Mouse (Mus musculus): ENCODE measurements around the gene Emilin2.

The Emilin2 gene

GRCm38 (mm10) chr17:71265336-71266051 is 46.3 kb downstream of the Emilin2 start:
- DNase-seq (ENCODE audit: low read depth, low spot score) = no peak

GRCm38 (mm10) chr17:71264739-71265138 is 47.0 kb downstream of the Emilin2 start:
- DNase-seq (ENCODE audit: low read depth, low spot score) = no peak

DNA sequence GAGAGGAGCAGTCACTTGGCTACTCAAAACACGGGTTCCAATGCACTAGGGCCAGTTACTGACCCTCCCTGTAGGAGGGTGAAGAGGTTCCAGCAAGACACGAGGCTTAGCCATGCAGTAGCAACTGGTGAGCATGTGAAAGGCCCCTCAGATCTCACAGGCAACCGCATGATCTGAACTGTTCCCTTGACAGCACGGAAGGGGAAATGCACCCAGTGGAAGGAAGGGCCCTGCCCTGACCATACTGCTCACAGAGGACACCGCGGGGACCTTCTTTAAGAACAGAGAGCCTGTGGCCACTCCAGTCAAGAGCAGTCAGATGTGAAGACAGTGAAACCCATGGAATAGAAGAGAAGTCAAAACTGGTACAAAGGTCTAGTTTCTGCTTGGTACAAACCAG is 48.6 kb downstream of the Emilin2 start:
- DNase-seq (ENCODE audit: low read depth, low spot score) = no peak

DNA sequence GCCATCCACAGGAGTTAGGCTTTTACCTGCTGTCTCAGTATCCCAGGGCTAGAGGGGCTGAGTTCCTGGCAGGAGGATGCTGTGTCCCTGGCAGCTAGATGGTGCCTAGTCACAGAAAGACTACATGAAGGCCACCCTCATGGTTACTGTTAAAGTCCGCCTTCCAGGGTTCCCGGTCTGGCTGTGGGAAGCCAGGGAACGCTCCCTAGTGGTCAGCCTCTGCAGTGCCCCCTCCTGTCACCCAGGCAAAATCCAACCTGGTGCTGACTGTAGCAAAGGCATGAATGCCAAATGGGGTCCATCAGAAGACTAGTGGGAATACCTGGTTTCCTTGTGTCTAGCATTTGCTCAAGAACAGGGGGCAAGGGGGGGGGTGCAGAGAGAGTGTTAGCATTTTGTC is 51.1 kb downstream of the Emilin2 start:
- peak; percentile 34 for DNase-seq (ENCODE audit: low read depth, low spot score)

DNA sequence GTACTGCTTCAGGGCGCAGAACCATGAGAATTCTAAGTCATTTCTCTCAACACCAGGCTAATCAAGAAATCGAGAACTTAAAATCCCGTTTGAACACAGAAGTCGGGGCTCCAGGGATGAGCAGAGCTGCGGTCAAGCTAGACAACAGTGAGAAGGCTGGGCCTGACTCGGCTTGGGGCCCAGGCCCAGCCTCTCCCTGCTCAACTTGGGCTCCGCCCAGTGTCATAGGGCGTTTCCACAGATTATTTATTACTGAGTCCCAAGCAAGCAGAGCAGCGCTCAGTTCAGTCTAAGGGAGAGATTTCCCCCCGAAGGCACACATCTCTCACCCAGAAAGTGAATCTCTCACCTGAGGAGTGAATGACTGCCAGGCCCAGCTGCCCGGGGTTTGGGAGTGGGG is 52.1 kb downstream of the Emilin2 start:
- DNase-seq (ENCODE audit: low read depth, low spot score) = no peak

DNA sequence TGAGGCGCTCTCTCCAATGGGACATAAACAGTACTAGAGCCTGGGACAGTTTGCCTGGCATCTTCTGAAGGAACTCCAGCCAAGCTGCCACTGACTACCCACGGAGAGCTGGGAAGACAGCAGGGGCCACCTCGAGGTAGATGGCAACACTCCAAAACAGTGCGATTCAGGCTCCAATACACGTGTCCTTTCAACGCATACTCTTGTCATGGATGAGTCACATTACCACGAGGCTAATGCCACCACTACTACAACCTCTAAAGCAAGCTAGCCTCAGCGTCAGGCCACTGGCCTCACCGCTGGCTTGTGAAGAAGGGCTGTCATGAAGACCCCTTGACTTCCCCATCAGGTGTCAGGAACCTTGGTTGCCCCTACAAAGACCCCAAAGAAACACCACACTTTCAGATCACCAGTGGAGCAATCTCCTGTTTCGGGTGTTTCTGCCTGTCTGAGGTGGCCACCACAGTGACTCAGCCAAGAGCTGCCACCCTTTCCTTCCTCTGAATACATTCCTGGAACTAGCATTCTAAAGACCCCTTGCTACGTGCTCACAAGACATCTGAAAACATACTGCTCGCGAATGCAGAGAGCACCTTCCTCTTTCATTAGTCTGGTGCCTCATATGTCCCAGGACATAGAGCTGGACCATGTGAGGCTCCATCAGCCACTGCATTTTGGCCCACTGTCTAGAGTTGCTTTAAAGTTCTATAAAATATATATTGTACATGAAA is 54.8 kb downstream of the Emilin2 start:
- DNase-seq (ENCODE audit: low read depth, low spot score) = no peak

GRCm38 (mm10) chr17:71256068-71256615 is 55.6 kb downstream of the Emilin2 start:
- no peak for DNase-seq (ENCODE audit: low read depth, low spot score)

DNA sequence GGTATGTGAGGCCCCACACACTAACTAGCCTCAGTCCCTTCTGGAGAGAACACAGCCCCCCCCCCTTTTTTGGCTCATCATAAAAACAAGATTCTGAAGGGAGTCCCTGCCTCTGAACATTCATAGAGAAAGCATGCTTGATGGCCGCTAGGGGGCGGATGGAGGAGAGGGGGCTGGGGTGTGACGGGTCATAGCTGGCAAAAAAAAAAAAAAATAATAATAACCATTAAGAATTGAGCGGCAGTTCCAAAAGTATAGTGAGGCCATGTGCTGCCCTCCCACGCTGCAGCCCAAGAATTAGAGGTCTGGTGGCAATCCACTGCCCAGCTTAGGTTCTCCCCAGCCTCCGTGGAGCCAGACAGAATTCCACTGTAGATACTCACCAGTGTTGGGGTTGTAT is 57.0 kb downstream of the Emilin2 start:
- peak; percentile 16 for DNase-seq (ENCODE audit: low read depth, low spot score)

DNA sequence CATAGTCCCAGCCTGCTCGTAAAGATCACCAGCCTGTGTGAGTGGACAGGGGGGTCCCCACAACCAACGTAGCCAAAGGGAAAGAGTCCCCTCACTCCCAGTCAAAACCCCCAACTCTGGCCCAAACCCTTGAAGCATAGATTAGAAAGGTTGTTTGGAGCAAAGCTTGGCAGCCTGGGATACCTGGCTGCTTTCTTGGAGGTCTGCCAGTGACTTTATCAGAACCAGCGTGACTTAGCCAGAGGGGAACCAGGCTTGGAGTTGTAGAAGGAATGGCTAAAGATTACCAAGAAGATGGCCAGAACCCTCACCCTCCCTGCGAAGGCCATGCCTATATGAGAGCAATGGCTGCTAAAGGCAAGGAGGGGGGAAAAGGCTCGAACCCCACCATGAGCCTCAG is 57.7 kb downstream of the Emilin2 start:
- no peak for DNase-seq (ENCODE audit: low read depth, low spot score)

DNA sequence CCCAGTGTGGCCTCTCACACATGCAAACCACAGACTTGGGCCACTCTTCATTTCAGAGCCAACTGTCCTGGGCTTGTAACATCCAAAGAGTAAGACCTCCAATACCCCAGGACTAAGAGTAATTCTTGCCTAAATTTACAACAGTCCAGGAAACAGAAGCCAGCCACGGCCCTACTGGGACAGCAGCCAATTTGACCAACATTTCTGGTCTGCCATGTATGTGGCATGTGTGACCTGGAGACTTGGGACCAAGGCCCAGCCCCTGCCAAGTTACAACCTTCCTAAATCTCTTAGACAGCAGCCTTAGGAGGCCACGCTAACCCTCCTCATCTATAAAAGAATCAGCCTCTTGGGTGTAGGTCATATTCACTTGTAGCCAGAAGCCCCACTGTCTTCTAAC is 58.4 kb downstream of the Emilin2 start:
- no peak for DNase-seq (ENCODE audit: low read depth, low spot score)

- no peak for DNase-seq (ENCODE audit: low read depth, low spot score)
Measured at GRCm38 (mm10) chr17:71252101-71252500, 59.7 kb downstream of the Emilin2 start.

- DNase-seq (ENCODE audit: low read depth, low spot score) = no peak
Measured at GRCm38 (mm10) chr17:71251601-71252001, 60.2 kb downstream of the Emilin2 start.

GRCm38 (mm10) chr17:71250819-71251600 is 60.8 kb downstream of the Emilin2 start:
- DNase-seq (ENCODE audit: low read depth, low spot score) = no peak

DNA sequence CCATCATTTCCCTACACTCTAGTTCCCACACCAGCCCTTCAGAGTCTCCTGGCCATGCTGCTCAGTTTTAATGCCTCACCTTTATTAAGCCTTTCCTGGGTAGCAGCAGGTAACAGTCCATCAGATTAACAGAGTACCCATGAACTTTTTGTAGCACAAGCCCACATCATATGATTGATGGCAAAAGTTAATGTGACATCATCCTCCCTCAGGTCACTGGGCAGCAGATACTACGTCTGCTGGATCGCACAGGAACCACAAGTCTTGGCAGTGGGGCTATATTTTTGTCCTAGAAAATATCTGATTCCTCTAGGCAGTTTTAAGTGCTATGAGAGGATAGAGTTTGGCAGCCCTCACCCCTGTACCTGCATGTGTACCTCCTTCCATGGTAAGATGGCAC is 61.7 kb downstream of the Emilin2 start:
- no peak for DNase-seq (ENCODE audit: low read depth, low spot score)

DNA sequence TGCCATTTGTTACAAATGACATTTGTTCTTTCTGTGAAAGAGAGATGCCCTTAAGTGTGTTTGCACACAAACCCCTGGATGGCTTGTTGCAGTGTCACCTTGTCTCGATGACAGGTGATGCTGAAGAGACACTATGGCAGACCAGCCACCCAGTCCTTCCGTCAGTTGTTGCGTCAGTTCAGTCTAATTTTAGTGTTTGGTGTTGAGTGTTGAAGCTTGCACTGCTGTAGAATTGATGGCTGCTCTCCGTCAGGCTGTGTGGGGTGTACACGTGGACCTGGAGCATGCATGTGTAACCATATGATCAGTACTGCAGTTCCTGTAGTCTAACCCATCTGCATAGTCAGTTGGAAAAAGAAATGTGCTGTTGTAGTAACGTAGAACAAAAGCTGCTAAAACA is 62.8 kb downstream of the Emilin2 start:
- DNase-seq (ENCODE audit: low read depth, low spot score) = no peak

- no peak for DNase-seq (ENCODE audit: low read depth, low spot score)
Measured at GRCm38 (mm10) chr17:71246022-71246421, 65.8 kb downstream of the Emilin2 start.

DNA sequence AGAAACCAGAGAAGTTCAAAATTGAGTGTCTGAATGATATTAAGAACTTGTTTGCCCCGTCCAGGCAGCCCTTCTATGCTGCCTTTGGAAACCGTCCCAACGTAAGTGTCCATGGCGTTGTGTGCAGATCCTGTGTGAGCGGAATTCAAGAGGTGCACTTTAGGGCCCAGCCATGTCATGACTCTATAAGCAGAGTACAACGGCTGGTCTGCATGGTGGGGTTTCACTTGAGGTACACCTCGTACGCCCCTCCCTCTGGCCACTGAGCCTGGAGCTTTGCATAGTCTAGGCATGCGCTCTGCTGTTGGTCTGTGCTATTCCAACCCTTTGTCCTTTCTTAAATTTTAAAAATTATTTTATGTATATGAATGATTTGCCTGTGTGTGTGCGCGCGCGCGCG is 66.6 kb downstream of the Emilin2 start:
- DNase-seq (ENCODE audit: low read depth, low spot score) = no peak

DNA sequence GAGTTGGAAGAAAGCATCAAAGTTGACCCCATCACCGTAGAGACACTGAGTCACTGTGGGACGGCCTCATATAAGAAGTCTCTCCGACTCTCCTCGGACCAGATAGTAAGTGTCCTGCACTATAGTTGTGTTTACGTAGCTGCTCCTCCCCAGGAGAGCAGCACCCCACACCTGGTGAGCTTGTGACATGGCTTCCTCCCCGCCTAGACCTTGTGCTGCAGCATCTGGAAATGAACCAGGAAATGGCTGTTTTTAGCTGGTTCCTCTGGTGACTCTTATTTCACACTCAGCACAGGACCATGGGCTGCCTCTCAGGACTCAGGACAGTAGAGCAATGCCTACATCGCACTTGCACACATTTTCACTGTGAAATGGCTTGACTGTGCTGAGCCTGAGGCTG is 69.1 kb downstream of the Emilin2 start:
- no peak for DNase-seq (ENCODE audit: low read depth, low spot score)

- no peak for DNase-seq (ENCODE audit: low read depth, low spot score)
Measured at GRCm38 (mm10) chr17:71240811-71241210, 71.0 kb downstream of the Emilin2 start.

DNA sequence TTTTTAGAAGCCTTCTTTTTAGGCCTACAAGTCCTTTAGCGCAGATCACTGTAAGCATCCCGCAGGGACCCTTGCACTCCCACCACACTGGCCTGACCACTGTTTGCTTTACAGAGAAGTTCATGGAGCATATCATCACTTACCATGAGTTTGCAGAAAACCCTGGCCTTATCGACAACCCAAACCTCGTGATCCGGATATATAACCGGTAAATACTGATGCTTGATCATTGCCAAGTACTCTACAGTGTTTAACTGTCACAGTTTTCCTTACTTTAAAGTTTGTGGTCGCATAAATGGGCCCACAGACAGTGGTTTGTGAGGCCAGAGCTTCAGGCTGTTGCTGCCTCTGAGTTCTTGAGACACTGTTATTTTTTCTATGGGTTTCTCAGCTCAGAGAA is 73.3 kb downstream of the Emilin2 start:
- no peak for DNase-seq (ENCODE audit: low read depth, low spot score)

DNA sequence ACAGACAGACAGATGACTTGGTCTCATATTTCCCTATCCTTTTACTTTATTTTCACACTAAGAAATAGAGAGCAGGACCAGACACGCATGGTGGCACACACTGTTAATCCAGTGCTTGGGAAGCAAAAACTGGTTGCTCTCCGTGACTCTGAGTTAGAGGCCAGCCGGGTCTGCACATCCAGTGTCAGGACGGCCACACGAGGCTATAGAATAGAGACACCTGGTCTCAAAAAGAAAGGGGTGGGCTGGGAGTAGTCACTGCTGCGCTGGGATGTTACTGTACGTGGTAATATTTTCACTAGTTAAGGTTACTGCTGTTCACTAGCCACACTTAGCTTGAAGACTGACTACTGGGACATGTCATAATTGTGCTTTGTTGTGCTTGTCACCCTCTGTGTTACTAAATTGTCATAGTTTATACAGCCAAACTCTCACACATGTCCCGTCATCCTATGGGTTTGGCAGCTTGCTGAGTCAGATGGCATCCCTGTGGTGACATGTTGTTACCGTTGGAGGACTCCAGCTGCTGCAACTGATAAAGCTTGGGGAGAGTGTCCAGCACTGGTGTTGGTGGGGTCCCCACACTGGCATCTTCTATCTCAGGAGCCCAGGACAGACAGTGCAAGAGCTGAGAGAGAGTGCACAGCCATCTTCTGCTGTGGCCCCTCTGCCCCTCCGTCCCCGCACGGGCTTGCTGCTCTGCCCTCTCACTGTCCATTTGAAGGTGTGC is 76.4 kb downstream of the Emilin2 start:
- DNase-seq (ENCODE audit: low read depth, low spot score) = no peak
